Mouse (Mus musculus) erythroblast, embryonic 14.5 days (primary cell): Measurements from ENCODE around the gene Olfr874.

Experiments
- GATA1 ChIP-seq: IDR thresholded peaks from 2 replicates; pipeline ENCODE4 v1.6.1; 2012; ENCODE audit warnings: low read length, inconsistent platforms, mixed read lengths
- TAL1 ChIP-seq: IDR thresholded peaks from 3 replicates; pipeline ENCODE4 v1.6.1; 2012; ENCODE audit warnings: low read length, inconsistent platforms, mixed read lengths

DNA sequence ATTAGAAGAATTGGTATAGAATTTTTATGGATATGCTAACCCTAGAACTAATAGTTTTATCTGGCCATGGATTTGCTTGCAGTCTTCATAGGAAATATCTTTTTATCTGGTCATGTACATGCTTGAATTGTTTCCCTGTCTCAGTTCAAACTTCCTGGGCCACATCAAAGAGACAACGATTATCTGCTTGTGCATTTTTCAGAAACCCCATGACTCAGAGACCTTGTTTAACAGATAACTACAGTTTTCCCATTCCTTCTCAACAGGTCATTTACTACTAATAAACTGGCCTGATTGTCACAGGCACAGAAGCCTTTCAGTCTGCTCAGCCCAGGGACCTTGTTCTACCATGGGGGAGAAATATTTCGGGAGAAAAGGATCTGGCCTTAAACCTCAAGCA is 41.5 kb downstream of the Olfr874 start:
- no peak for TF ChIP-seq GATA1
- no peak for TF ChIP-seq TAL1
